Mouse (Mus musculus): ENCODE results near the gene Trir.

DNA sequence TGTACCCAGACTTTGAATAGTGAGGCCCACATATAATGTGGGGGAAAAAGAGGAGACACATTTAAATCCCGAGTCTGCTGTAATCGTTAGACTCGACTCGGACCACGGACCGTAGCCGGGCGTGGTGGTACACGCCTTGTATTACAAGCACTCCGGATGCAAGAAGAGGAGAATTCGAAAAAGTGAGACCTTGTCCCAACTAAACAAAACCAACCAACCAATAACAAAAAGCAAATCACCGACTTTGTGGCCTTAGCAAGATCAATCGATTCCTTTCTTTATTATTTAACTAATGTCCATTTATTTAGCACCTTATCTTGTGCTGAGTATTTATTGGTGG is 863 bp downstream of the Trir start:
- TF ChIP-seq POLR2A (IDR thresholded peaks at IDR 0.05; ENCODE audit: low read depth, low read length) (no peak), CTCF (IDR thresholded peaks at IDR 0.05; ENCODE audit: extremely low read depth, insufficient read depth, insufficient read length, insufficient replicate concordance) (no peak)

Data from spleen, adult 2 months (tissue).